Mouse (Mus musculus): Measurements from ENCODE around the gene Tgfbr3.
A peak's percentile ranks its signal among the peaks of the same experiment; 100 is the strongest.

Gene Tgfbr3

DNA sequence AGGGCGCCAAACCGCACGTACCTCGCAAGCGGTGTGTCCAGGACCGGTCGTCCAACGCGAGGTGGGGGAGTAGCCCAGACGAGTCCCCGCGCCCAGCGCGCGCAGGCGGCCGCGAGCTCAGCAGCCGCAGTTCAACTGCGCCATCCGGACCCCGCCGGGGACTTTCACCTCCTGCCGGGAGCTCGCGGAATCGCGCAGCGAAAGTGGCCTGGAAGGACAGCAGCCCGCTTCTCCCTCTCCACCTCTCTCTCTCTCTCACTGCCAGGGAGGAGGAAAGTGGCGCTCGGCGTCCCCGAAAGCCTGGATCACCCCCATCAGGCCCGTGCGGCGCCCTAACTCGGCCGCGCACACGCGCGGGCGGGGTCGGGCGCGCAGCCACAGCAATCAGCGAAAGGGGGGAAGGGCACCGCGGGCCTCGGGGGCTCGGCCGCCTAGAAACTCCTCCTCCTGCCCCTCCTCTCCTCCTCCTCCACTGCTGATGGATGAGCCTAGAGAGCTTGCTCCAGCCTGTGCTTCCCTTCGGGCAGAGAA, at the start of gene Tgfbr3:
Gene Tgfbr3 (minus strand): TSS at position 396 of the 531 bp plus-strand sequence.
- DNase-seq: peak; percentile 86

DNA sequence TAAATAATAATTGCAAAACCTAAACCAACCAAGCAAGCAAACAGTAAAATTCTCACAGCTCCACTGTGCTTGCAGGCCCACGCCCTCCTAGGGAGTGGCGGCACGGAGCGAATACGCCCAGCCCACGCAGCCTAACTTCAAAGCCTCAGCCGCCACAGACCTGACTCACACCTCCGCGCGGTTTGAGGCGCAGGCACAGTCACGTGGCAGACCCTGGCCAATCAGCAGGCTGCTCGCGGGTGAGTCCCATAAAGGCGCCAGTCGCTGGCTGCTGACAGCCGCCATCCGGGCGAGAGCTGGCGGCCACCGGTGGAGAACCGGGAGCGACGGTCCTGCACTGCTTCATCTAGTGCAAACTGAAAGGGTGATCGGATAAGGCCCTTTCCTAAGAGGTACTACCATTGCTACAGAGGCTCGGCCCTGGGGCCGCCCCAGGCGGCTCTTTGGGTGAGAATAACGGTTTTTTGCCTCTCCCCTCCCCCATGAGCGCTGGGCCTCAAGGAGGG, 41.5 kb upstream of the Tgfbr3 start, which contains the start of gene Brdt:
Gene Brdt (plus strand): TSS at position 244 of the 506 bp plus-strand sequence.
- DNase-seq: no peak

DNA sequence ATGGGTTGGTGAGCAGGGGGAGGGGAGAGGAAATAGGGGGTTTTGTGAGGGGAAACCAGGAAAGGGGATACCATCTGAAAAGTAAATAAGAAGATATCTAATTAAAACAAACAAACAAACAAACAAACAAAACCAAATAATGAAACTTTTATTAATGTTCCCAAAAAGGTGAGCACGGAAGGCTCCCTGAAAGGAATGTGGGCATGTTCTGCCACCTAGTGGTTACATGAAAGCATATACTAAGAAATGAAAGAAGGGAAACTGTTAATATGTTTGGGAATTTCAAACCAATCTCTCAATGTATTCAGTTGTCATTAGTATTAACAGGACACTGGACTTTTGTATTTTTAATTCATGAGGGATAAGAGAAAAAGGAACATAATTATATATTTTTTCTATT, 31.3 kb upstream of the Tgfbr3 start:
- DNase-seq: peak; percentile 16

DNA sequence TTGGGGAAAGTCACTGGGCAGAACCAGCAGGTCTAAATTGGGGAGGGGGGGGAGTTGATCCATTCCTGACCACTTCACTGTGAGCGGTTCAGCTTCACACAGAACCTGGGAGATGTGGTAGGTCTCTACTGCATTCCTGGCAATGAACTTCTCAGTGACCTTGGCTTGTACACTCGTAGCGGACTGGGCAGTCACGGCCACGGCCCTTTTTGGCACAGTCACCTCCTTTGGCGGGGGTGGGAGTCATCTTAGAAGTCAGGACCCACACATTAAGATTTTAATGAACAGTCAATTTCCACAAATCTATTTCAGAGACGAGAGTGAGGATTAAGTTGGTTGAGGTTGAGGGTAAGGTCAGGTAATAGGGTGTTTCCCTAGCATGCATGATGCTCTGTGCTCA, 27.7 kb upstream of the Tgfbr3 start:
- no peak for DNase-seq

DNA sequence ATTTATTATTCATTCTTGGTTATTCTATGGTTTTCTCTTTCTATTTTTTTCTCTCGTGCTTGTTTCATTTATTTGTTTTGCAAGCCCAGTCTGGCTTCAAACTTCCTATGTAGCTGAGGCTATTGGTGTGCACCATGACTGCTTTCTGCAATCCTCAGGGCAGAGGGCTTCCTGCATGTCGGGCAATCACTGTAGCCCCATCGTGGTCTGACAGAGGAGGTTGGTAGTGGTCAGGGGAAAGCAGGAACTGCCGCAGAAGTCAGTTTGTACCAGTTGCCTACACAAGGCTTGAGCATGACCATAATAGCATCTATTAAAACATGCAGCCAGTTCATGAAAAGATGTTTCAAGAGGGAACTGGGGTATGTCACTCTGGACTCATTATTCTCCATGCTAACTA, 18.0 kb upstream of the Tgfbr3 start:
- no peak for DNase-seq

DNA sequence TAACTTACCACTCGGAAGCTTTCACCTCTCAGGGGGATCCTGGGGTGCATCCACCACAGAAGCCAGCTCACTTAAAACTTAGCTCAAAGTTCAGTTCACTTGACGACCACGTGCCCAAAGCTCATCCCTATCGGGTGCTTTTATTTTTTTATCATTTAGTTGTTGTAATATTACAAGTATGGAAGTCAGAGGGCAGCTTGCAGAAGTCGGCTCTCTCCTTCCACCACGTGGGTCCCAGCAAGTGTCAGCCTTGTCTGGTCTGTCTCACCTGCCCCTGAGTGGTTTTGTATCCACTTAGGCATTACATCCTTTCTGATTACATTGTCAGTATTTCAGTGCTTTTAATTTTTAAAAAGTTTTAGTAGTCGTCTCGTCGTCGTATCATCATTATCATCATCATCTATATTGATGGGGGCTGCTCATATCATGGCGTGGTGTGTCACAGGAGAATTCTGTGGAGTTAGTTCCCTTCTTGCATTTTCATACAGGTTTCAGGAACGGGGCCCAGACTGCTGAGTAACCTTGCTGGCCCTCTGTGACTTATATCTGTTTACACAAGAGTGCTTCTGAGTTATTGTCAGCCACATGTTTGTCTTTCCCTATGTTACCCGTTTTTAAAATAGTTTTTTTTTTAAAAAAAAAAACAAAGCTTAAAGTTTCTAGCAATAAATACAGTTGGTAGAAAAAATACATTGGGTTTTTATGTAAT, 14.8 kb upstream of the Tgfbr3 start:
- no peak for DNase-seq

DNA sequence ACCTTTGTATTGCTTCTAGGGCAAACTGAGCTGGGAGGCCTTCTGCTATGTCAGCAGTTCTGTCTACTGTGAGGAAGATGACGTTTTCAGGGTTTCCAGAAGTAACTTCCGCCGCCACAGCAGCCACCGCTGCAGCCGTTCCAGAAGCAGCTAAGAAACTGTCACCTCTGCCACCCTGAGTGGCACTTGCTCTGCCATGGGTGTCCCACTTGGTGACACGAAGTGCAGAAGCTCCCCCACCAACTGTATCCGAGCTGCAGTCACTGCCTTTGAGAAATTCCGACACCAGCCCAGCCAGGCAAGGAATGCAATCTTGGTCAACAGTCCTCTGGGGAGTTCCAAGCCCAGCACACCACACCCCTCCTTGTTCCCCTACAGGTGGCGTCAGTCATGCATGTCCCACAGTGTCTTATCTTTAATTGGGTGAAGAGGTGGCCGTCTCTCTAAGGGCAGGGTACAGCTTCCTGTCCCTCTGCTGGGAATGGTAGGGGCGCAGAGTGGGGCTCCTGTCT, 14.0 kb upstream of the Tgfbr3 start:
- no peak for DNase-seq

DNA sequence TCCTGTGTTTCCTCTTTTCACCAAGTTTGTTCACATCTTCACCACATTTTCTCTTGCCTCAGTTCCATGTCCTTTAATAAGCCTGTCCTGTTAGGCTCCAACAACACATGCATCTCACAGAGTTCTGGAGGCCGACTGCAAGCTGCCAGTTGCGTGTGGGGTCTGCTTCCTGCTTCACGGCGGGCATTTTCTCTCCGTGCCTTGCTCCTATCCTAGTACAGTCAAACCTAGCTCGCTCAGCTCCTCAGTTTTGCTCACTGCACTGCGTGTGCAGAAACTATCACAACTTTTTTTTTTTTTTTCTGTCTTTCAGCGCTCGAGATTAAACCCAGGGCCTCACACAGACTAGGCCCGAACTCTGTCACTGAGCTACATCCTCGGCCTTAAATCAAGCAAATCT, 9.4 kb upstream of the Tgfbr3 start:
- DNase-seq: no peak

DNA sequence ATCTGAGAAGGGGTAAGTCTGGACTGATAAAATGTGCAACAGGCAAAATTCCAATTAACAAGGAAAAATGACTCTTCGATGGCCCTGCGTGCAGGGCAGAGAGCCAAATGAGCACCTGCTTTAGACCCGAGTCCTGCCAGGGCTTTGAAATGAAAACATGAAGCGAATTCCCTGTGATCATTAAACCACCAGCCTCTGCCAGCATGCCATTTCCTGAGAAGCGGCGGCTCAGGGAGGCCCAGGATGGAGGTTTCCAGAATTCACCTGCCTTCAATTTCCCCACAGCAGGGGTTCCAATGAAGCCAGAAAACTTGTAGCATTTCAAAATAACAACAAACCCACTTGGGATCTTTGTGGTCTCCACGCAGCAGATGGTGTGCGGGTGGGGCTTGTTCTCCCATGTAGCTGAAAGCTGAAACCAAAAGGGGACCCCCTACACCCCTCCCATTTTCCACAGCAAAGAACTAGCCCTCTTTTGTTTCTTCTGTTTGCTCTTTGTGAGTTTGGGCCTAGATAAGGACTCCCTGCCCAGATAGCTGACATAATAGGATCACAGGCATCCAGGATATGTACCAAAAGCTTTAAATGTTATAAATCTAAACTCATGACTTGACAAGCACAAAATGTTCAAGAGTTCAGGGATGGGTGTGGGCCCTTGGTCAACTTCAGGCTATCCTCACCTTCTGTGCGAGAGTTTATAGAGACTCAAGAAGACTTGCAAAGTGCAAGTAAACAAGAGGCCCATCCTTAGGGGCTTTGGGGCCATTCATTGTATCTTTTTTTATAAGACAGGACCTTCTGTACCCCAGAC, 7.3 kb upstream of the Tgfbr3 start:
- DNase-seq: peak; percentile 54

DNA sequence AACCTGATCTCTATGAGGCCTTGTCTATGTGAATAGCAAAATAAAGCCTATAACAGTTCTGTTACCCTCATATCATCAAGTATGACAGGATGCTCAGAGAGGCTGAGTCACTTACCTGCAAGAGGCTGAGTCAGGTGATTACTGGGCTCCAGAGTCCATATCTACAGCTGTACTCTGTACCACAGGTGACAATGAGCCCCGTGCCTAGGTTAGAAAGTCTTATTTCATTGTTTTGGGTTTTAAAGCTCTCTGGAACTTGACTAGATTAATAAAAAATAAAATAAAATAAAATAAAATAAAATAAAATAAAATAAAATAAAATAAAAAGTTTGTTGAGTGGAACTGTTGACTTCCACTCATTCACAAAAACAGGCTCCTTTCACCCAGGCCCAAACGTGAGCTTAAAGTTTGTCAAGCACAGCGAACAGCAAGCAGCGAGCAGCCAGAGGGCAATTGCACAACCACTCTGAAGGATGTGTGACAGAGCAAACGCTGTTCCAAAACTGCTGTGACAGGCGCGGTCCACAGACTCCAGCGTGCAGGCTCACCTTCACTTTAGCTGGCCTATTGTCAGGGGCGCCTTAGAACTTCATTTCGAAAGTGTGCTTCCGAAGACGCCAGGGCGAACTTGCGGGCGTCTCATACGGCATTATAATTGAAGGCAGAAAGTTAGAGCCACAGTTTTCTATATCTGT, 6.5 kb upstream of the Tgfbr3 start:
- no peak for DNase-seq

DNA sequence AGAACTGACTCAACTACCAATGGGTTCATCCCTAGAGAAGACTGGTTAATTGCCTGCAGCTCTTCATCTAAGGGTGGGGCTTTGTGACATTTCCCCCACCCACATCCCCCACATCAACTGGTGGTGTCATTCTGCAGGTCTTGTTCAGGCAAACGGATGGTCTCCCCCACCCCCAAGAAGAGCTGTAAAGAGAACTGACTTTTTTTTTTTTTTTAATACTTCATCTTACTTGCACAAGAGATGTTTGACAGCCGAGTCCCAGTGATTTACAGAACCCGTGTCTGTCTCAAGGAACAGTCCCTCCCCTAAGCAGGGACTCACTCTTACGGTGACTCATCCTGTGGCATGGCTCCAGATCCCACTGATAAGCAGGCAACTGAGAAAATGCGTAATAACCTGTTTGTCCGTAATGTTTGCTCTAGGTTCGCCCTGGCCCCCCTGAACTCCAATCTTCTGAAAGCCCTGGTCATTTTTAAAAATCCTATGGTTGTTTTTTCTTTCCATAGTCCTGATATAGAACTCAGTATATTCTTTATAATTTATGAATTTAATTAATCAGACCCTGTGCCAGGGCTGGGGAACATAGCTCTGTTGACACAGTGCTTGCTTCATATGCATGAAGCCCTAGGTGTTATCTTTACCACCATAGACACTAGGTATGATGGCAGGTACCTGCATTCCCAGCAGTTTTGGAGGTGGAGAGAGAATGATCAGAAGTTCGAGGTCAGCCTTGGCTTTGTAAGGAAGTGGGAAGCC, 5.8 kb upstream of the Tgfbr3 start:
- DNase-seq: peak; percentile 25

DNA sequence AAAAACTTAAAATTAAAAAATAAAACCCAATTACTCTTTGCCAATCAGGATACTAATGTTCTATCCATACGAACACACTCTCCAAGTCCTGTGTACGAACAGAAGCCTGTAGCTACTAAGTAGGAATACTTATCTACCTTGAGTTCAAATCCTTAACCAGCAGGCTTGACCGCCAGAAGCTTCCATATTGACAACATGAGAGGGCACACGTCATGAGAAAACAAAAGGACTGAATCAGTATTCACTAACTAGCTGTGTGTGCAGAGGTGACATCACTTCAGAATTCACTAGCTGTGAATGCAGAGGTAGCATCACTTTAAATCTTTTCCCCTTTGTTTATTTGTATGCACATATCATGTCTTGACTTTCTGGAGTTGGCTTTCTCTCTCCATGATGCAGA, 4.6 kb upstream of the Tgfbr3 start:
- no peak for DNase-seq

DNA sequence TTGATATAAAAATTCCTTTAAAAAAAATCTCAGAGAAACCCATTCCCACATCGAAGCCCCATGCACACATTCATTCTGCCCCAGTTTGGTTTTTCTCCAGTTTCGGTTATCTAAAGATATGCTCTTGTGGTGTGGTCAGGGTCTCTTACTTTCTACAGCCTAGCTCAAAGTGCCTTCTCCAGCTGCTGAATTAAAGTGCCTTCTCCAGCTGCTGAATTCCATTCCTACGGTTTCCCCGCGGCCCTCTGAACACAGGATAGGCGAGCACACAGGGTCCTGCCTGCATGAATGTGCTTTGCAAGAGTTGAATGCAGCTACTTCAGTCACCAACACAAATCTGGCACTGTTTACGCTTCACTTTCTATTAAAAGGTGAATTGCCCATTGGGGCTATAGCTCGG, 557 bp upstream of the Tgfbr3 start:
- no peak for DNase-seq

DNA sequence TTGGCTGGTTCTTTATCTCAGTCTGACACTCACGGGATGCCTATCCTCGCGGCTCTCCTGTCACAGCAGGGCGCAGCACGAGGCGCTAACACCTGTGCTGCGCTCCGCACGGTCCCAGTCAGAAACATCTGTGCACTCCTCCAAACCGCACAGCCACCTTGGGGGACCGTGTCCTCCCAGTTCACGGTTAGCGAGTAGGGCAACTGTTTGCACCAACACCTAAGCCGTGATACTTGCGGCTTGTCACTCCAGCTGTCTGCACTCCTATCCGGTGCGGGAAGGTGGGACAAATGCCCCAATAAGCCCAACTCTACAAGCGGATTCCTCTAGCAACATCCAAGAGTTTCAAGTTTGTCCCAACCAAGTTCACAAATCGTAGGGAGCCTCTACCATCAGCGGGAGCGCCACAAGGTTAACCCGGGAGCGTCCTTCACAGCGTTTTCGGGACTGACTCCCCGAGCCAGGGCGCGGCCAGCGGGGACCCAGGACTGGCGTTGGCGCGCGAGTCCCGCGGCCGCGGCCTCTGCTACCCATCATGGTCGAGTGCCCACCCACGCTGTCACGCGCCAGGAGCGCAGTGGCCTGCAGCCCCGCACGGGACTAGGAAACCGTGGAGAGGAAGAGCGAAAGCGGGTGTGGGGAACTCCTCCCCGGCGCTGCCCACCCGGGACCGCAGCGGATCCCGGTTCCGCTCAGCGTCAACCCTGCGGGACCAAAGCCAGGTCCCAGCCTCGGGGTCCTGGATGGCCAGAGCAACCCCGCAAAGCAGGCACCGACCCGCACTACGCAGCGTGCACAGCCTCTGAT, 799 bp downstream of the Tgfbr3 start:
- DNase-seq: no peak

DNA sequence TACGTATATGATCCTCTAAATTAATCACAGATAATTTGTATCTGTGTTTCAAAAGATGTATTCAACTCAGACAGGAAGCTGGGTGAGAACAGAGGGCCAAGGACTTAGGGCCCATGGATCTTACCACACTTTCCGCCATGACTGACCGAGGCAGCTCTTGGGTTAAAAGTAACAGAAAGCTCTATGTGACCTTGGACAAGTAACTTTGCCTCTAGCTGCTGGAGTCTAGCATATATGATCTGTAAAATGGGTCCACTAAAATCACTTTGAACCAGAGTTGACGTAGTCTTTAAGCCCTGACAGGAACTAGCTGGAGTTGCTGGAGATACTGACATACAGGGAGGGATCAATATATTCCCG, 1.5 kb downstream of the Tgfbr3 start:
- no peak for DNase-seq

DNA sequence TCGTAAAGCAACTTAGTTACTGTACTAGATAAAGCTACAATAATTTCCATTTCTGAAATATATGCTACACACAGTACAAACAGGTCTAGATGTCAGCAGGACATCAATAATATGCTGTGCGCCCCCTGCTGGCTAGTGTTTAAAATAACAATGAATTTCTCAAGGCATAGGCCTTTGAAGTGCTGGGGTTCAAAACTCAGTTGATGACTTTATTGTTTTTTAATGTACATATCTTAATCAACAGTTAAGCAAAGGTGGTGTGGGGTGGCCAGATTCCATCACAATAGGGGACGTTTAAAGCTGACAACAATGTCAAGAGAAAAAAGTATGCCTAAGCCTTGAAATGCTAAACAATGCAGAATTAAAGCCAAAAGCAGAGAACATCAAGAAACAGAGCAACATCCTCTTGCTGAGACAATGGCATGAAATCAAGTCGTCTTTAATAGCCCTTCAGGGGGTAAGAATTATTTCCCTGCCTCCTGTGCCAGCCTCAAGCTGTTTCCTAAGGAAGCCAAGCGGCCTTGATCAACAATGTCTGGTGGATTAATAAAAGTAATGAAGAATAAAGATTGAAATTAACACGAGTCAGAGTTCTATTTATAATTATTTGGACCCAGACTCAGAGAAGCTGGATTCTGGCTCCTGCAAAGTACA, 2.0 kb downstream of the Tgfbr3 start:
- no peak for DNase-seq

DNA sequence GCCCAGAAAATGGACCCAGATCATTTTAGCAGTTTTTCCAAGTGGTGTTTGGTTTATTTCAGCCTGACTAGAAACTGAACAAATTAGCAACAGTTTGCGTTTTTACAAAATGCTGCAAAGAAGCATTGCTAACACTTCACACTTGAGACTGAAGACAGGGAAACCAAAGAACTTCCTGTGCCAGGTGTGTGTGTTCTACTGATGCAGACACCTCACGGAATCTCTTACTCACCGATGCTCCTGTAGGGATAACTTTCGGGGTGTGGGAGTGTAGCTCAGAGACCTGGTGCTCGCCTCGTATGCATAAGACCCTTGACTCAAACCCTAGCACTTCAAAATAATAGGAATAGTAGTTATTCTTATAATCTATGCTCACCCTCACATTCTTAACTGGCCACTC, 3.9 kb downstream of the Tgfbr3 start:
- DNase-seq: no peak

DNA sequence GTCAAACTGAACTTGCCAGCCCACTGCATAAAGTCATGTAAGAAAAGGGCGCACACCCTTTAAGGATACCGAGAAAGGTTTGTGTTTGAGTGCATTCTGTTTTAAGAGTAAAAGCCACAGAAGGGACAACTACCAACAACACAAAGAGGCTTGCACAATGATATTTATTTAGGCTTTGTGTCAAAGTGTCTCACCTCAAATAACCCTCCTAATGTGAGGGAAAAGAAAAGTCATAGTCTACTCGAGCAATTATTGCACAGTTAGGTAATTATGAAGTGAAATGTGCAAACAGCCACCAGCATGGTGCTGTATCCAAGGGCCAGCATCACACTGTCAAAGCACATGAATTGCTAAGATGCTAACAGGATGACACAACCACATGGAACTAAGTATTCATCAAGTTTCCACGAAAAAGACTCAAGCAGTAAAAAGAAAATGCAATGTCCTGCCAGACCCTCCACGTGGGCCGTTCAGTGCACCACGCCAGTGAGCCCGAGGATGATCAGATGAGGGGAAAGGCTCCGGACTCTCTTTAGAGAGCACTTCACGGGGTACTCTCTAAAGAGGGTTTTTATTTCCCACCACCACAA, 5.4 kb downstream of the Tgfbr3 start:
- no peak for DNase-seq

DNA sequence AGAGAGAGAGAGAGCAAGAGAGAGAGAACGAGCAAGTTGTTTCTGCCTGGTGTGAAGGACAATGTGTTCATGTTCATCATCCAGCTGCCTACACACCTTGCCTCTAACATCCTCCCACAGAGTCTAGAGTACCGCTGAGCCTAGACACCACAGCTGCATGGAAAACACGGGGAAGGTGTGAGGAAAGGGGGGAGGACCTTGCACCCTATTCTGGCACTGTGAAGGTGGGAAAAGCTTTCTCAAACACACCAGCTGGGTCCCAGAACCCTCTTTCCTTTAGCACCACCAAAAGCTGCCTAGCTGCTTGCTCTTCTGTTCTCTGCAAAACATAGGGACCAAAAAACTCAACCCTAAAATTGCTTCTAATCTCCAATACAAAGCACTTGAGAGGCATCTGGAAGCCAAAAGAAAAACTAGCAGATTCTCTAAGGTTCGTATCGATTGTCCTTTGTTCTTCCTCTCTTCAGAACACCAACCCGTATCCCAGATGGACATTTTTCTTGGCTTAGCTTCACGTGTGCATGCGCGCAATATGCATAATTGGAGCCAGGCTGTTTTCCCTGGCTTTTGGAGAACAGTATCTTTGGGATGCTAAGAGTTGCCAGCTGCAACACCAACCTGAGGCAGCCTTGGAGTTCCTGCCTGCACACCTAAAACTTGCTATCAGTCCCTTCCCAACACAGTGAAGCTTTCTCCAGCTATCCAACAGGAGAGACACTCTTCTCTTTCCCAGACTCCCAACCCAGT, 6.7 kb downstream of the Tgfbr3 start:
- no peak for DNase-seq

DNA sequence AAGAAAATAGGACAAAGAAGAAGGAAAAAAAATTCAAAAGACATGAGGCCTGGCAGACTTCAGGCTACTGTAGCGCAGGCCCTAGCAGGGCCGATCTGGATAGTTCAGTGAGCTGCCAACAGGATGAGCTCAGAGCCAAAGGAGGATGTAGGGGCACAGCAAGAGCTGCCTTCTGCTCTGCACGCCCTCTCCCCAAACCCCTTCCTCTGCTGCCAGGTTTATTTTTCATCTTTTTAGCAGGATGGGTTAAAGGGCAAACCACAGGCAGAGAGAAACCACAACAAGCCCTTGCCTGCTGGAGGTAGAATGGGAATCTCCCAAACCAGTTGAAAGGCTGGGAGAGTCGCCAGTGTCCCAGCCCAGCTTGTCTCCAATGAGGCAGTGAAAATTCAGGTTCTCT, 10.2 kb downstream of the Tgfbr3 start:
- no peak for DNase-seq

Measured in kidney, adult 18-20 months (tissue).